Mouse (Mus musculus): ENCODE measurements around the gene Cactin.
A peak's percentile ranks its signal among the peaks of the same experiment; 100 is the strongest.

DNA sequence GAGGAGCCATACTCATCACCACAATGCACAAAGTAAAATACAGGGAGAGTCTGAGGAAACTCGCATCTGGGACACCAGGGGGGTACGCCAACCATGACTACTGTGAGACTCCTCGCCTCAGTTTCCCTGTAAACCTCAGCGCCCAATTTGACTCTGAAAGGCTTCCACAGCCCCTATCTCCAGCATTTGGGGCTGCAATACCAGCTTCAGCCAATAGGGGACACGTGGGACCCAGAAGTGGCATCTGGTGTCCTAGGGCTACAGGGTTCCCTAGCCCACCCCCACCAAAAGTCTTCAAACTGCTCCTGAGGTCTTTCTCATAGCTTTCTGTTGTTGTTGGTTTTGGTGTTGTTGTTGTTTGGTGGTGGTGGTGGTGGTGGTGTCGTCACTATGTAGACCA is 32.3 kb upstream of the Cactin start:
- TF ChIP-seq CTCF (IDR thresholded peaks at IDR 0.05; ENCODE audit: low read depth) (peak; percentile 42), EP300 (IDR thresholded peaks at IDR 0.05; ENCODE audit: low read depth) (no peak)

Data from heart, postnatal 0 days (tissue).